In the genomic region with DNA sequence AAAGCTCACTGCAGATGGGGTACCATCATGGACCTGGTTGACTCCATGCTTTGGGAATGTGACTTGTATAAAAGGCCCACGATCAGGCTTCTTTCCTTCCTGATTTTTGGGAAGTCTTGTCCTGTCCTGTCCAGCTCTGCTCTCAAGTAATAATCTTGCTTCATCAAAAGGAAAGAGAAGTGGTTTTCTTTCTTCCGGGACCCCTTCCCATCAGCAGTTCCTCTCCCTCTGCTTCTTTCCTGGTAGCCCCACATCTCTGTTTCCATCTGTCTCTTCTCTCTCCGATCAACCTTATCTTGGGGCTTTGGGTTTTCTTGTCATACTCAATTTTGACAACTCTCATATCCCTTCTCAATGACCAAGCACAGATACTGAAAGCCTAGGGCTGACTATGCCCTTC, we compare ENCODE assay signal across 25 mouse cellular contexts.
A peak's percentile ranks its signal among the peaks of the same experiment; 100 is the strongest.
DNase-seq lines count a peak whose midpoint lies in the region; ATAC-seq lines count a peak whose summit lies in the region.
"Had no signal": no experiment of that assay in that cellular context is flagged by ENCODE, and none has a peak within 500 bp of the region (broad histone marks: within the 10 kb centered on the region; RNA-seq: fewer than 3 reads in every experiment).

No protein-coding gene starts in this region.

- H3K4me3 ChIP-seq in liver, embryonic 13.5 days (replicated peaks): no peak overlapping the region
- no peak overlapping the region for H3K4me3 ChIP-seq in liver, embryonic 11.5 days (ENCODE audit: low read depth, low read length)
- no peak overlapping the region for H3K4me3 ChIP-seq in liver, embryonic 16.5 days (ENCODE audit: low read depth, low read length)
- H3K4me3 ChIP-seq: embryonic facial prominence, embryonic 10.5 days; embryonic facial prominence, embryonic 13.5 days; forebrain, embryonic 12.5 days; gastrocnemius, adult 2 months; heart, adult 2 months; hindbrain, embryonic 13.5 days; intestine, embryonic 15.5 days had no signal

- H3K4me2 ChIP-seq in liver, embryonic 13.5 days: peak overlapping the region; percentile 54
- no peak overlapping the region; the same call in 1 of the 2 replicates for H3K4me2 ChIP-seq in liver, embryonic 11.5 days
- H3K4me2 ChIP-seq in liver, embryonic 16.5 days (ENCODE audit: low read depth, low read length): no peak overlapping the region
- H3K4me2 ChIP-seq: embryonic facial prominence, embryonic 13.5 days; forebrain, embryonic 12.5 days; heart, embryonic 11.5 days; hindbrain, embryonic 13.5 days; intestine, embryonic 15.5 days had no signal

- H3K36me3 ChIP-seq in liver, embryonic 13.5 days: peaks cover 10% of the 10 kb centered on the region
- H3K36me3 ChIP-seq in liver, embryonic 11.5 days (ENCODE audit: control insufficient read depth, insufficient read depth, low read length): no peaks in the 10 kb centered on the region
- no peaks in the 10 kb centered on the region for H3K36me3 ChIP-seq in liver, embryonic 16.5 days (ENCODE audit: control insufficient read depth, insufficient read depth)
- H3K36me3 ChIP-seq: forebrain, embryonic 12.5 days; hindbrain, embryonic 13.5 days; intestine, embryonic 15.5 days had no signal

- intact Hi-C loops in left cerebral cortex, postnatal 10 days (cut with DNase I): no loop called here

- H3K4me1 ChIP-seq in liver, embryonic 13.5 days (replicated peaks): peaks cover 69% of the 10 kb centered on the region
- H3K4me1 ChIP-seq in liver, embryonic 11.5 days (replicated peaks; ENCODE audit: control insufficient read depth, insufficient read depth, low read length): peaks cover 42% of the 10 kb centered on the region
- peaks cover 48% of the 10 kb centered on the region for H3K4me1 ChIP-seq in liver, embryonic 16.5 days (ENCODE audit: control insufficient read depth, low read depth, low read length)
- H3K4me1 ChIP-seq: embryonic facial prominence, embryonic 10.5 days; embryonic facial prominence, embryonic 13.5 days; forebrain, embryonic 12.5 days; hindbrain, embryonic 13.5 days; intestine, embryonic 15.5 days had no signal

- H3K9ac ChIP-seq in liver, embryonic 13.5 days: peak overlapping the region; percentile 57; the same call in 1 of the 2 replicates
- H3K9ac ChIP-seq in liver, embryonic 11.5 days (ENCODE audit: low read depth, low read length): no peak overlapping the region
- no peak overlapping the region for H3K9ac ChIP-seq in liver, embryonic 16.5 days (ENCODE audit: low read depth, low read length)
- H3K9ac ChIP-seq: embryonic facial prominence, embryonic 13.5 days; forebrain, embryonic 12.5 days; hindbrain, embryonic 13.5 days; intestine, embryonic 15.5 days had no signal

- DNase-seq in liver, embryonic 13.5 days: no peak
- DNase-seq in liver, embryonic 11.5 days (ENCODE audit: low spot score): no peak
- DNase-seq in cerebellum, postnatal 25 days: no peak
- no peak for DNase-seq in cerebellum, adult 11 months
- DNase-seq in left cerebral cortex, postnatal 10 days (ENCODE audit: extremely low spot score in 1 of 2, low spot score in 2 of 2): no peak
- DNase-seq: adrenal gland, postnatal 10 days; adrenal gland, postnatal 36 days; cerebellum, adult 2 months; cerebellum, adult 9-11 months; cerebellum, postnatal 36 days; embryo, embryonic 11 days; gastrocnemius, adult 2 months; gastrocnemius, postnatal 14 days; heart, adult 2 months had no signal

- 34% methylated on average over 3 of the region's 3 CpGs for WGBS in liver, embryonic 13.5 days (ENCODE audit: insufficient replicate concordance)
- WGBS in liver, embryonic 11.5 days: 63% methylated on average over 3 of the region's 3 CpGs
- WGBS in liver, embryonic 16.5 days (ENCODE audit: insufficient replicate concordance): 37% methylated on average over 3 of the region's 3 CpGs

- no peaks in the 10 kb centered on the region for H3K9me3 ChIP-seq in liver, embryonic 13.5 days (replicated peaks)
- H3K9me3 ChIP-seq in liver, embryonic 11.5 days (ENCODE audit: control insufficient read depth, low read length): no peaks in the 10 kb centered on the region
- H3K9me3 ChIP-seq in liver, embryonic 16.5 days (replicated peaks; ENCODE audit: control insufficient read depth, low read length): no peaks in the 10 kb centered on the region
- H3K9me3 ChIP-seq: embryonic facial prominence, embryonic 10.5 days; embryonic facial prominence, embryonic 13.5 days; forebrain, embryonic 12.5 days; hindbrain, embryonic 13.5 days; intestine, embryonic 15.5 days had no signal

- no peak for ATAC-seq in liver, embryonic 13.5 days (ENCODE audit: low read depth)
- ATAC-seq in liver, embryonic 11.5 days (replicated peaks; ENCODE audit: low FRiP score): no peak
- peak; percentile 37; the same call in 1 of the 2 replicates for ATAC-seq in granulocyte monocyte progenitor cell, adult 5-6 weeks (replicated peaks; ENCODE audit: poor library complexity, severe bottlenecking)
- no peak for ATAC-seq in liver, embryonic 16.5 days (ENCODE audit: low read depth)
- ATAC-seq: forebrain, embryonic 16.5 days; hindbrain, embryonic 16.5 days; intestine, embryonic 15.5 days; Patski had no signal

- H3K27ac ChIP-seq in liver, embryonic 13.5 days: peak overlapping the region; percentile 87
- no peak overlapping the region for H3K27ac ChIP-seq in liver, embryonic 11.5 days (ENCODE audit: low read depth, low read length)
- peak overlapping the region; percentile 73 for H3K27ac ChIP-seq in liver, embryonic 16.5 days (ENCODE audit: low read length)
- H3K27ac ChIP-seq: embryonic facial prominence, embryonic 10.5 days; embryonic facial prominence, embryonic 13.5 days; forebrain, embryonic 12.5 days; gastrocnemius, adult 2 months; heart, adult 2 months; hindbrain, embryonic 13.5 days; intestine, embryonic 15.5 days had no signal

- H3K27me3 ChIP-seq in liver, embryonic 13.5 days: no peaks in the 10 kb centered on the region
- no peaks in the 10 kb centered on the region for H3K27me3 ChIP-seq in liver, embryonic 11.5 days (replicated peaks; ENCODE audit: control insufficient read depth, insufficient read depth, low read length)
- H3K27me3 ChIP-seq in liver, embryonic 16.5 days (ENCODE audit: control insufficient read depth, insufficient read depth, low read depth, low read length): no peaks in the 10 kb centered on the region
- H3K27me3 ChIP-seq: embryonic facial prominence, embryonic 13.5 days; forebrain, embryonic 12.5 days; hindbrain, embryonic 13.5 days; intestine, embryonic 15.5 days; Patski had no signal
